Mouse (Mus musculus) cerebellum, adult 2 months (tissue): ENCODE results near the gene Dlgap1.

Source experiments
- CTCF ChIP-seq: fragments of 200-500 bp; IDR thresholded peaks from 2 replicates; pipeline ENCODE4 v1.5.1; 2011; ENCODE audit warnings: low read depth, mild to moderate bottlenecking, control low read depth, low read length, moderate library complexity, borderline replicate concordance; ENCODE audit not compliant: insufficient read depth
- POLR2A ChIP-seq: fragments of 200-500 bp; IDR thresholded peaks from 2 replicates; pipeline ENCODE4 v1.6.1; 2011; ENCODE audit warnings: low read length, control low read depth, borderline replicate concordance; ENCODE audit not compliant: insufficient read depth

GRCm38 (mm10) chr17:70846111-70846644 is 877.3 kb downstream of the Dlgap1 start:
- TF ChIP-seq CTCF: no peak
- TF ChIP-seq POLR2A: no peak
